Mouse (Mus musculus) heart, embryonic 14.5 days (tissue): ENCODE results near the gene Pakap. TPM values are rescaled to one million over a fixed set of nuclear protein-coding genes. Genes with fewer than 3 reads are reported as not detected.

Experiments used
- ATAC-seq: fragments of 200-750 bp; cut with Nextera tagmentation; 2 replicates; pipeline ENCODE4 v1.8.0; 2017; ENCODE audit warnings: low read depth, moderate TSS enrichment; ENCODE audit not compliant: insufficient number of reproducible peaks, insufficient read depth, low FRiP score
- H3K27ac ChIP-seq, 2 experiments: fragments of 200-500 bp in 1 of 2; fragments of 300-500 bp in 1 of 2; sonication (generic) in 1 of 2; replicated peaks in 1 of 2; 2 replicates each; pipeline ENCODE4 v1.5.1; 2012 to 2014; ENCODE audit warnings: low read depth in 2 of 2, low read length in 2 of 2, control low read depth in 1 of 2, mild to moderate bottlenecking in 1 of 2, mixed read lengths in 1 of 2; ENCODE audit not compliant: control insufficient read depth in 1 of 2, insufficient read depth in 1 of 2
- H3K27me3 ChIP-seq: fragments of 300-500 bp; sonication (generic); 2 replicates; pipeline ENCODE4 v1.6.1; 2014; ENCODE audit warnings: mild to moderate bottlenecking, low read length, control low read depth; ENCODE audit not compliant: control insufficient read depth, insufficient read depth
- H3K36me3 ChIP-seq: fragments of 300-500 bp; sonication (generic); 2 replicates; pipeline ENCODE4 v1.6.1; 2014; ENCODE audit warnings: mild to moderate bottlenecking, control low read depth, low read length, mixed read lengths; ENCODE audit not compliant: control insufficient read depth, insufficient read depth
- H3K4me1 ChIP-seq, 2 experiments: fragments of 200-500 bp in 1 of 2; fragments of 300-500 bp in 1 of 2; sonication (generic) in 1 of 2; 2 replicates each; pipeline ENCODE4 v1.6.1; 2012 to 2014; ENCODE audit warnings: low read length in 2 of 2, control low read depth in 1 of 2, mixed read lengths in 1 of 2; ENCODE audit not compliant: control insufficient read depth in 2 of 2, insufficient read depth in 2 of 2
- H3K4me2 ChIP-seq: fragments of 300-500 bp; sonication (generic); 2 replicates; pipeline ENCODE4 v1.6.1; 2014; ENCODE audit warnings: mild to moderate bottlenecking, low read length
- H3K4me3 ChIP-seq, 2 experiments: fragments of 200-500 bp in 1 of 2; fragments of 300-500 bp in 1 of 2; sonication (generic) in 1 of 2; 2 replicates each; pipeline ENCODE4 v1.5.1; 2012 to 2014; ENCODE audit warnings: low read length in 2 of 2, mild to moderate bottlenecking in 2 of 2, control low read depth in 1 of 2, low read depth in 1 of 2, moderate library complexity in 1 of 2; ENCODE audit not compliant: control insufficient read depth in 1 of 2, insufficient read depth in 1 of 2
- H3K9ac ChIP-seq: fragments of 300-500 bp; sonication (generic); 2 replicates; pipeline ENCODE4 v1.6.1; 2014; ENCODE audit warnings: mild to moderate bottlenecking, low read length
- H3K9me3 ChIP-seq: fragments of 300-500 bp; sonication (generic); 2 replicates; pipeline ENCODE4 v1.6.1; 2016; ENCODE audit warnings: low read length, control low read depth; ENCODE audit not compliant: control insufficient read depth
- WGBS: fragments of 180-500 bp; shearing (Covaris S2); extraction: QIAGEN DNeasy Blood & Tissue Kit; methylation state at CpG from one replicate; pipeline ENCODE4 v1.1.7; 2014; 5-methylcytosine and 5-hydroxymethylcytosine counted together
- polyA plus RNA-seq: library from polyadenylated mRNA; unstranded; fragments of >200 nt; fragmentation: Nextera tagmentation; extraction: Ambion mirVana; gene quantifications from 2 replicates; pipeline ENCODE4 v1.2.1, GENCODE M21; 2014

Pakap gene
- polyA plus RNA-seq, 1 experiment from 2014 or later: 59.6 TPM

GRCm38 (mm10) chr4:57902619-57903018 is 334.6 kb downstream of the Pakap start:
- no peak overlapping the region for H3K4me2 ChIP-seq
- H3K4me3 ChIP-seq: no peak overlapping the region
- no peak overlapping the region for H3K27ac ChIP-seq
- H3K4me1 ChIP-seq: peaks cover 2 to 4% of the 10 kb centered on the region in 2 experiments; a peak in 3 of 4 replicates
- H3K9ac ChIP-seq: no peak overlapping the region
- peaks cover 8% of the 10 kb centered on the region; the same call in 1 of the 2 replicates for H3K36me3 ChIP-seq
- no peaks in the 10 kb centered on the region for H3K27me3 ChIP-seq
- no peaks in the 10 kb centered on the region for H3K9me3 ChIP-seq
- WGBS: 82% methylated on average over 5 of the region's 5 CpGs
- ATAC-seq: no peak

DNA sequence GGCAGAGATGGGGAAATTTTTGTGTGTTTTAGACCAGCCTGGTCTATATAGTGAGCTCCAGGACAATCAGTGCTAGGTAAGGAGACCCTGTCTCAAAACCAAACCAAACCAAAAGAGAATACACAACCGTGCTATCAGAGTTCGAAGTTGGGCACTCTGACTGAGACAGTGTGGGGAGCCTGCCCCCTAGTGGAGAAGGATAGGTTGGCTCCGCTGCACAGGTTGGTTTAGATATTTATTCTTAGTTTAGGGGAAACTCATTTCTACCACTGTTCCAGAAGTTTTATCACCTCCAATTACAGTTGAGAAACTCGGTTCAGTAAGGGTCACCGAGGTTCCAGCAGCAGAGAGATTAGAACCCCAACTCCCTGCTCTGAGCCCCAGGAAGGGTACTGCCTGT is 336.2 kb downstream of the Pakap start:
- WGBS: 7% methylated on average over 5 of the region's 5 CpGs
- ATAC-seq: no peak
- Histone ChIP-seq H3K27ac (no peak overlapping the region), H3K9ac (no peak overlapping the region), H3K27me3 (no peaks in the 10 kb centered on the region), H3K4me2 (no peak overlapping the region), H3K9me3 (no peaks in the 10 kb centered on the region), H3K4me3 (no peak overlapping the region), H3K4me1 (peaks cover 2 to 4% of the 10 kb centered on the region in 2 experiments; a peak in 3 of 4 replicates), H3K36me3 (no peaks in the 10 kb centered on the region)

- Histone ChIP-seq H3K4me2 (no peak overlapping the region), H3K36me3 (no peaks in the 10 kb centered on the region), H3K4me3 (no peak overlapping the region), H3K27me3 (no peaks in the 10 kb centered on the region), H3K9ac (no peak overlapping the region), H3K4me1 (peaks cover 2 to 4% of the 10 kb centered on the region in 2 experiments; a peak in 3 of 4 replicates), H3K9me3 (no peaks in the 10 kb centered on the region), H3K27ac (no peak overlapping the region)
- no peak for ATAC-seq
- whole genome bisulfite sequencing: 30% methylated on average over 9 of the region's 9 CpGs
These were observed 336.7 kb downstream of the Pakap start for GRCm38 (mm10) chr4:57904638-57905037.

DNA sequence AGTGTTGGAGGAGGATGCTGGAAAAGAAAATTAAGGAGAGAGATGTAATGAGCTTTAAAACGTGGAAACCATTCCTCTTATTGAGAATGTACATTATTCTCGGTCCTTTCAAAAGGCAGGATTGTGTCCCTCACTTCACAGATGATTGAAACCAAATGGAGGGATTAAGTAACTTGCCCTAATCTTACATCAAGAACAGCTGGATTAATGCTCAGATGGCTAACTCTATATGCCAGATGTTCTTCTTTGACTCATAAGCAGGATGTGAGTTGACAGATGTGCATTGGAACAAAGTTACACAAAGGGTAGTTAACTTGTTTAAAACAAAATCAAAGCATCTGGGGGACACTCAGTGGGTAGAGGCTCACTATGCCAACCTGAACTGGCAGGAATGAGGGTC is 338.7 kb downstream of the Pakap start:
- Histone ChIP-seq H3K9ac (no peak overlapping the region), H3K27me3 (no peaks in the 10 kb centered on the region), H3K4me3 (no peak overlapping the region), H3K4me2 (no peak overlapping the region), H3K9me3 (no peaks in the 10 kb centered on the region), H3K4me1 (peaks cover 2 to 4% of the 10 kb centered on the region in 2 experiments; a peak in 3 of 4 replicates), H3K27ac (no peak overlapping the region), H3K36me3 (no peaks in the 10 kb centered on the region)
- WGBS: 51% methylated on average over 2 of the region's 2 CpGs
- no peak for ATAC-seq

DNA sequence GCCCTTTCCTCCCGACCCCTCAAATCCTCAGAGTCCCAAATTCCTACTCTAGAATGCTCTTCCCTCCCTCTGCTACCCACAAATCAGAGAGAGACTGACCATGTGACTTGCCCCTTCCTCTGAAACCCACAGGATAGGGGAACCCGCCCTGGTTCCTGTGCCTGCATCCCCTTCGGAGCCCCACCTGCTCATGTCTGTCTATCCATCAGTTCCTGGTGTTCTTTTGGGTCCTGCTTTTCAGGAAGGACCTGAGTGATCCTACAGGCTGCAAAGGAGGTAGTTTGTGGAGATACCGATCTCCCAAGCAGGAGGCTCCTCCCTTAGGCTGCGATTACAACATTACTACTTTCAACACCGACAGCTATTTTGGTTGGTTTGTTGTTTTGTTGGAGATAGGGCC is 340.9 kb downstream of the Pakap start:
- Histone ChIP-seq H3K27me3 (no peaks in the 10 kb centered on the region), H3K9ac (no peak overlapping the region), H3K27ac (no peak overlapping the region), H3K9me3 (peaks cover 5% of the 10 kb centered on the region; the same call in 1 of the 2 replicates), H3K4me3 (no peak overlapping the region), H3K4me2 (no peak overlapping the region), H3K4me1 (peaks cover under 1 to 3% of the 10 kb centered on the region in 2 experiments; a peak in 3 of 4 replicates), H3K36me3 (no peaks in the 10 kb centered on the region)
- 53% methylated on average over 6 of the region's 6 CpGs for WGBS
- ATAC-seq: no peak

DNA sequence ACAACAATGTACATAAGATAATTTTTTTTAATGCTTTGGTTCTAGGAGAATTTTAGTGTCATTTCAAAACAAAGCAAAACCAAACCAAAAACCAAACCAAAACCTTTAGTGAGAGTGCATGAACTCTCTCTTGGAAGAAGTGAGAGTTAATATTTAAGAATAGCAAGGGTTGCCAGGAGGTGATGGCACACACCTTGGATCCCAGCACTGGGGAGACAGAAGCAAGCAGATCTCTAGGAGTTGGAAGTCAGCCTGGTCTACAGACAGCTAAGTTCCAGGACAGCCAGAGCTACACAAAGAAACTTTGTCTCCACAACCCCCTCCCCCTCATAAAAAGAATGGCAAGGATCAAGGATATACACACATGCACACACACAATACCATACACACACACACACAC is 345.0 kb downstream of the Pakap start:
- Histone ChIP-seq H3K4me3 (no peak overlapping the region), H3K36me3 (no peaks in the 10 kb centered on the region), H3K9me3 (peaks cover 5% of the 10 kb centered on the region; the same call in 1 of the 2 replicates), H3K4me1 (peaks cover 14 to 17% of the 10 kb centered on the region in 2 experiments), H3K4me2 (no peak overlapping the region), H3K9ac (no peak overlapping the region), H3K27me3 (no peaks in the 10 kb centered on the region), H3K27ac (no peak overlapping the region)
- no peak for ATAC-seq

- H3K27me3 ChIP-seq: no peaks in the 10 kb centered on the region
- peaks cover 5% of the 10 kb centered on the region; the same call in 1 of the 2 replicates for H3K9me3 ChIP-seq
- H3K4me1 ChIP-seq: peaks cover 14 to 17% of the 10 kb centered on the region in 2 experiments
- no peak overlapping the region for H3K27ac ChIP-seq
- no peaks in the 10 kb centered on the region for H3K36me3 ChIP-seq
- WGBS: 65% methylated on average over 10 of the region's 10 CpGs
- H3K4me3 ChIP-seq: no peak overlapping the region
- no peak overlapping the region for H3K4me2 ChIP-seq
- no peak overlapping the region for H3K9ac ChIP-seq
- ATAC-seq: no peak
These were observed 346.5 kb downstream of the Pakap start for GRCm38 (mm10) chr4:57914193-57915190.
